Mouse (Mus musculus) erythroblast, adult 5-6 weeks (primary cell): ENCODE data around the gene Obscn. TPM values are rescaled to one million over a fixed set of nuclear protein-coding genes. Genes with fewer than 3 reads are reported as not detected.

Source experiments
- ATAC-seq: replicated peaks from 2 replicates; pipeline ENCODE4 v1.8.0; 2016; ENCODE audit warnings: moderate number of reproducible peaks, mild to moderate bottlenecking, moderate TSS enrichment, inconsistent platforms; ENCODE audit not compliant: poor library complexity, low FRiP score, severe bottlenecking
- total RNA-seq, 2 experiments: library from RNA; stranded (forward) in 1 of 2; stranded (reverse) in 1 of 2; fragments of 150-400 nt in 1 of 2; fragments of 200-764, 138-1000 nt in 1 of 2; gene quantifications; 2 replicates each; pipeline versions ENCODE4 v1.2.3 to v1.2.4; 2015 to 2017; ENCODE audit warnings: low replicate concordance in 2 of 2

The Obscn gene
- total RNA-seq, 2 experiments from 2014 or later: 0.96 to 2.7 TPM

DNA sequence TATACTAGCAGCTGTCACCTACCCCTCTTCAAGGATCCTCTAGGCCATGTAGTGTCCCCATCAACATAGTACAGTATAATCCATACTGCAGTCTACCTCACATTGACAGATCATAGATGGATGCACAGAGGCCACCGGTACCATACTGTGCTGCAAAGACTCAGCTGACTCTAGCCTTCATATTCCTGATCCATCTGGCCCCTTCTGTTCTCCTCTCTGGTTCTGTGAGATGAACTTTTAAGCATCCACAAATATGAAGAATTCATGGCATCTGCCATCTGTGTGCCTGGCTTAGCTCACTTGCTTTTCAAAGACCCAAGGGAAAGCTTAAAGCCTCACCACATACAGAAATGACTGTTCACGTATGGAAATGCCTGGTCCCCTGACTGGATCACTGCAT lies 65.9 kb downstream of the Obscn start:
- no peak for ATAC-seq

- ATAC-seq: no peak
Observed at GRCm38 (mm10) chr11:59068922-59069321, 67.3 kb downstream of the Obscn start.

DNA sequence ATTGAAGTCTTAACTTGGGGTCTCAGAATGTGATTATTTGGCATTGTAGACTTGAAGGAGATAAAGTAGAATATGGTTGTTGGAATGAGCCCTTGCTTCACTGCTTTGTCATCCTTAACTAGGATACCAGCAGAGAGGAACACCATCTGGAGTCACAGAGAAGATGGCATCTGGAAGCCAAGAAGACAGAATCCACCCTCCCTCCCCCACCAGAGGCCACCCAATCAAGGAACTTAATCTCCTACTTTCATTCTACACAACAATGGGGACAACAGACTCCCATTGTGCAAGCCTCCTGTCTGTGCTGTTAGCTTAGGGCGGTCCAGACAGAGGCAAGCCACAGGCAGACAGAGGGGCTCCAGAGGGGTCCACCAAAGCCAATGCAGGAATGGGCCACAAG lies 67.8 kb downstream of the Obscn start:
- no peak for ATAC-seq

DNA sequence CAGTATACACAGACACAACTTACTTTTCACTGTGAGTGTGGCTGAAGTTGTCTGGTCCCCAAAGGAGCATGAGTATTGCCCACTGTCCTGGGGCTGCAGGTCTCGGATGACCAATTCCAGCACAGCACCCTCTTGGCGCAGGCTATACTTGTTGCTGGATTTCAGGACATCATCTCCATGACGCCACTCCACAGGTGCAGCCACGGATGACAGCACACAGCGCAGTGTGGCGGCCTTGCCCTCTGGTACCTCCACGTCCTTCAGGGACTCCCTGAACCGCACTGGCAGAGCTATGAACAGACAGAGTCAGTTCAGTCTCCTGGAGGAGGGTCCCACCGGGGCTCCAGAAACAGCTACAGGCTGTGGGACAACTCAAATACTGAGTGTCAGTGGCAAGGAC lies 68.3 kb downstream of the Obscn start:
- ATAC-seq: no peak

DNA sequence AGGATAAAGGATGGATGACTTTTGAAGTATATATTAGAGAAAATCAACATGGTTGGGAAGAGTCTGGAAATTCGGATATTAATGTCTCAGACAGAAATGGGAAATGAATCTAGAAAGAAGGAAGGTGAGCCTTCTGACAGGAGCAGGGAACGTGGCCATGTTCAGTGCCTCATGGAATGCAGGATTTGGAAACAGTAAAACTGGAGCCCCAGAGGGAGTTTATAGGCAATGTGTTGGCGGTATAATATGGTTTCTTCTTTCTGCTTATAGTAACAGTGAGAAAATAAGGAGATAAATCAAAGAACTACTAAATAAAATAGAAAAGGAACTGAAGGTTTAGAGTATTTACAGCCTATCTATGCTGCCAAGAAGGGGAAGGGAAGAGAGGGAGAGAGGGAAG lies 78.2 kb downstream of the Obscn start:
- ATAC-seq: no peak

- no peak for ATAC-seq
Observed at GRCm38 (mm10) chr11:59051031-59051430, 85.2 kb downstream of the Obscn start.

- ATAC-seq: no peak
Observed at GRCm38 (mm10) chr11:59044703-59045330, 91.4 kb downstream of the Obscn start.

GRCm38 (mm10) chr11:59029003-59029402 lies 107.2 kb downstream of the Obscn start:
- ATAC-seq: no peak

- no peak for ATAC-seq
Observed at GRCm38 (mm10) chr11:59026411-59026810, 109.8 kb downstream of the Obscn start.

DNA sequence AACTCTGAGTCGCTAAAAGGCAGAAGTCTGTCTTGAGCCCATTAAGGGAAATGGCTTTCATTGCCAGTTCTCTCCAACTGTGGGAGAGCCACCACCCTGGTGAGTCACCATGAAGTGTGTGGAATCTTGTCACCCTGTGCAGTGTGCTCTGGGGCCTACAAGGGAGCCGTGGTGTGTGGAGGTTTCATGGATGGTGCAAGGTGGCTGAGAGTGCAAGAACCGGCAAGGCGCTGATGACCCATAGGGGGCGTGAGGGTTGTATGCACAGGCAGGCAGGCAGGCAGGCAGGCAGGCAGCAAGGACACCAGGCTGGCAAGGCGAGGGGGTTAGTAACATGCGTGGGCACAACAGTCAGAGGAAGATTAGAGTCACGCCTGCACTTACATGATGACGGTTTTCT lies 121.2 kb downstream of the Obscn start:
- ATAC-seq: 0 out of 2 replicates have a peak, but pooled peaks have one; percentile 29

DNA sequence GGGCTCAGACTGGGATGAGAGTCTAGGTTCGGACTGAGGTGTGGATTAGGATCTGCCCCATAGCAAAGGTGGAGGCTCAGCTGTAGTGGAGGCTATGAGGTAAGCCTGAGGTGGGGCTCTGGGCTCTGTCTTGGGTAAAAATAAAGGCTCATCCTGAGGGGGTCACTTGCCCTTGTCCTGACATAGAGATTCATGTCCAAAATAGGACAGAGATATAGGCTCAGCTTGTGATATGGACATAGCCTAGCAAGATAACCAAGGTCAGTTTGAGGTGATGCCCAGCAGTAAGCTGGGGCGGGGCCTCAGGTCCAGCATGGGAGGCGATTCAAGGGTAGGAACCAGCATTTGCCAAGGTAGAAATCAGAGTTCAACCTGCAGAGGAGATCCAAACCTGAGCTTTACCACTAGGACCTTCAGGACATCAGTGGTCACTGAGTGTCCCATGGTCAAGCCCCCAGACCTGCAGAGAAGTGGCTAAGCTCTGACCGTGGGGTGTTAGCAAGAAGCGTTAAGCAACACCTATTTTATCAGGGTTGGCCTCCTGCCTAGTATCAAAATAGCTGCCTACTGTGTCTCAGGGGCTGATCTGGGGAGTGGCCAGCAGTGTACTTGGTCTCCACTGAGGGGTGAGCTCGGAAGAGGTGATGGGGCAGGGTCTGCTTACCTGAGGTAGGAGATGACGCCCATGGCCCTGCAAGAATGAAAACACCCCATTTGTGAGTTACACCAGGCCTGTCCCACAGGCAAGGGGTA lies 133.7 kb downstream of the Obscn start:
- ATAC-seq: no peak

- ATAC-seq: no peak
Observed at GRCm38 (mm10) chr11:59000635-59001034, 135.6 kb downstream of the Obscn start.

- no peak for ATAC-seq
Observed at GRCm38 (mm10) chr11:58999830-59000229, 136.4 kb downstream of the Obscn start.

DNA sequence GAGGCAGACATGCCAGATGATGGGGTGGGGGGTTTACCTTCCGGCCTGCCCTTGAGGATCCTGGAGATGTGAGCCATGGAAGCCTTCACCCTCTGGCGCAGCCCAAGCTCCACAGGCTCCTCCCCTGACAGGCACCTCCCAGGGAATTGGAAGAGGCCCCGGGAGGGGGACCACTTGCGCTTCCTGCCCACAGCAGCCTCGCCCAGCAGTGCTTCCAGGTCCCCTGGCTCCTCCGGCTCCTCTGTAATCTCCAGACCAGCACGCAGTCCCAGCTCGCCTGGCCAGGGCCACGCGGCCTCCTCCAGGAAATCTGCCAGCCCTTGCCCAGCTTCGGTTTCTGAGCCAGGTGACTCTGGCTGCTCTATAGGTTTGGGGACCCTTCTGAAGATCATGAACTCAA lies 137.0 kb downstream of the Obscn start:
- ATAC-seq: no peak

- no peak for ATAC-seq
Observed at GRCm38 (mm10) chr11:58997541-58997940, 138.7 kb downstream of the Obscn start.

DNA sequence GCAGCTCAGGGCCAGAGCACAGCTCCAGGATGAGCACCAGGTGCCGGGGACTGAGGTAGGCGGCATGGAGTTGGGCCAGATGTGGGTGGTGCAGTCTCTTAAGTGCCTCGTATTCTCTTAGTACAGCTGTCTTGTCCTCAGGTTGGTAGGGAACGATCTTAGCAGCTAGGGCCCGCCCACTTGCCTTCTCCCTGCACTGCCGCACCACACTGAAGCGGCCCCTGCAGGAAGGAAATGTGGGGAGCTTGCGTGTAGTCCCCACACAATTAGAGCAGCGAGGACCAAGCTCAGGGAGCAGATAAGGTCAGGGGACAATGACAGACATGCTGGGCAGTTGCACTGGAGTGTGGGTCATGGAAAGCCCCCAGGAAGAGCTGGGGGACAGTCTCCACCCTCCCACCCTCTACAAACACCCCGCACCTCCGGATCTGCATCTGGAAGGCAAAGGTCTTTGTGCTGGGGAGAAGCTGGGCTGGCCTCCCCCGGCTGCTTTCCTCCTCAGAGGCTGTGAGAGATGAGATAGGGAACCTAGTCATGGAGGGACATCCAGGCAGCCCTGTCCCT lies 140.3 kb downstream of the Obscn start:
- ATAC-seq: no peak

DNA sequence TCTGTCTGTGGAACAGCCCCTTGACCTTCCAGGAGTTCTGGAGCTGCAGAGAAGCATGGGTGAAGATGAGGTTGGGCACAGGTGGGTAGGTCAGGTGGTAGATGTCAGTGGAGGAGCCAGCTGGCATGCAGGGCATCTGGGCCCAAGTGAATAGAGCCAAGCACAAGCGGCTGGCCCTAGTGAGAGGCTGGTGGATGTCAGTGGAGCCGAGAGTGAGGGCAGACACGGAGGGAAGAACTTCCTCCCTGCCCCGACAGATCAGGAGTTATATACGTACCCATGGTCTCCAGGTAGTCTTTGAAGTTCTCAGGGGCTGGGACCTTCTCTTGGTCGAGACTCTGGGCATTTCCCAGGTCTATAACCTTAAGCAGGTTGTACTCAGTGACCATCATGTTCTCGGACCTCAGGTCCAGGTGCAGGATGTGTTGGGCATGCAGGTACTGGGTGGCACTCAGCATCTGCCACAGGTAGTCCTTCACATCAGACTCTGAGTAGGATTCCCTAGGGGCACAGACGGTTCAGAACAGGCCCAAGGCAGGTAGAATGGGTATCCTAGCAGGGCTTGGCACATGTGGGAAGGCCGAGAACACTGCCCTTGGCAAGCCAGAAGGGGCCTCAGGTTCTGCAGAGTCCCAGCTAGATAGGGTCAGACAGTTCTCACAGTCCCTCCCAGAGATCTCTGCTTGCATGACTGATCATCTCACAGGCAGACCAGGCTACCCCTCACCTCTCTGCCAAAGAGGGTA lies 141.0 kb downstream of the Obscn start:
- no peak for ATAC-seq

- ATAC-seq: 0 out of 2 replicates have a peak, but pooled peaks have one; percentile 35
Observed at GRCm38 (mm10) chr11:58994337-58994826, 141.8 kb downstream of the Obscn start.

DNA sequence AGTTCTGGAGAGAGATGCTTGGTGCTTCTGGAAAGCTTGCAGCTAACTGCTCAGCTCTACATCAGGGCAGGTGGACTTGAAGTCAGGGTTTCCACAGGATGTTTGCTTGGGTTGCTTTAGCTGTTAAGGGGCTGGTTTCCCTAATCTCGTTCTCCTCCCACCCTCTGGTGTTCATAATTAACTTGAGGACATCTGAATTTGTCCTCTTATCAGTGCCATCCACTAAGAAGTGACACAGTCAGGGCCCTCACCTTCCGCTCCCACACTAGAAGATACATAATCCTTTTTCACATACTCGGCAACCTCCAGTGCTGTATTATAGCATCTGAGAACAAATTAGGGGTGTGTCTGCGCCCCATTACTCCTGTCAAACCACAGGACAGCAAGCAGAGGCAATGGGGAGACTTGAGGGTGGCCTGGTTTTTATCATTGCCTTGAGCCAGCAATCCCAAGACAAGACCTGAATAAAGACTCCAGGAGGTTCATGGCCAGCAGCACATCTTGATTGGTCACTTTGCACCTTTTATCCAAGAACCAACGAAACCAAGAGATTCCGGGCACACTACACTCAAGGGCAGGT lies 143.0 kb downstream of the Obscn start:
- ATAC-seq: no peak

GRCm38 (mm10) chr11:58991911-58992310 lies 144.3 kb downstream of the Obscn start:
- no peak for ATAC-seq
